Mouse (Mus musculus) ES-Bruce4 (cell line): Measurements from ENCODE around the gene Tbc1d30.

Experiments used
- CTCF ChIP-seq: IDR thresholded peaks from one replicate; pipeline ENCODE4 v1.8.1; 2011; ENCODE audit warnings: low read depth, low read length
- POLR2A ChIP-seq: IDR thresholded peaks from one replicate; pipeline ENCODE4 v1.8.1; 2011; ENCODE audit warnings: low read length; ENCODE audit not compliant: insufficient read depth

- TF ChIP-seq POLR2A (no peak), CTCF (no peak)
Observed at GRCm38 (mm10) chr10:121384710-121385109, 33.6 kb upstream of the Tbc1d30 start.
